Mouse (Mus musculus): ENCODE data around the gene Gm20388. TPM values are rescaled to one million over a fixed set of nuclear protein-coding genes. Genes with fewer than 3 reads are reported as not detected.

Gm20388 gene
- polyA plus RNA-seq, 1 experiment from 2014 or later = 8.3 TPM

- Histone ChIP-seq H3K9me3 (ENCODE audit: control insufficient read depth, low read length) (no peaks in the 10 kb centered on the region), H3K4me3 (ENCODE audit: low read depth, low read length) (no peak overlapping the region), H3K4me2 (ENCODE audit: low read length) (no peak overlapping the region), H3K27me3 (replicated peaks; ENCODE audit: control insufficient read depth, insufficient read depth, low read length) (no peaks in the 10 kb centered on the region), H3K36me3 (ENCODE audit: control insufficient read depth, insufficient read depth, low read length) (no peaks in the 10 kb centered on the region), H3K27ac (ENCODE audit: low read depth) (no peak overlapping the region), H3K9ac (ENCODE audit: low read length) (no peak overlapping the region), H3K4me1 (replicated peaks; ENCODE audit: control insufficient read depth, insufficient read depth, low read length) (peaks cover 3% of the 10 kb centered on the region; the same call in 1 of the 2 replicates)
- ATAC-seq (replicated peaks; ENCODE audit: low FRiP score, low TSS enrichment, low read depth) (no peak), DNase-seq (ENCODE audit: low spot score) (no peak)
- WGBS = 70% methylated on average over 1 of the region's 1 CpGs
Measured at GRCm38 (mm10) chr8:122852546-122852905, 2941.9 kb downstream of the Gm20388 start.

- H3K27me3 ChIP-seq (replicated peaks; ENCODE audit: control insufficient read depth, insufficient read depth, low read length) = no peaks in the 10 kb centered on the region
- H3K9ac ChIP-seq (ENCODE audit: low read length) = no peak overlapping the region
Measured at GRCm38 (mm10) chr8:122853340-122853771, 2942.7 kb downstream of the Gm20388 start.

GRCm38 (mm10) chr8:122854388-122854787 is 2943.7 kb downstream of the Gm20388 start:
- WGBS = 57% methylated on average over 7 of the region's 7 CpGs
- Histone ChIP-seq H3K27ac (ENCODE audit: low read depth) (no peak overlapping the region), H3K36me3 (ENCODE audit: control insufficient read depth, insufficient read depth, low read length) (no peaks in the 10 kb centered on the region), H3K9ac (ENCODE audit: low read length) (no peak overlapping the region), H3K4me2 (ENCODE audit: low read length) (no peak overlapping the region), H3K4me1 (replicated peaks; ENCODE audit: control insufficient read depth, insufficient read depth, low read length) (peaks cover 3% of the 10 kb centered on the region; the same call in 1 of the 2 replicates), H3K27me3 (replicated peaks; ENCODE audit: control insufficient read depth, insufficient read depth, low read length) (no peaks in the 10 kb centered on the region), H3K4me3 (ENCODE audit: low read depth, low read length) (no peak overlapping the region), H3K9me3 (ENCODE audit: control insufficient read depth, low read length) (no peaks in the 10 kb centered on the region)
- ATAC-seq (replicated peaks; ENCODE audit: low FRiP score, low TSS enrichment, low read depth) (no peak), DNase-seq (ENCODE audit: low spot score) (no peak)

More at GRCm38 (mm10) chr8:122853340-122853771, 2942.7 kb downstream of the Gm20388 start:
- H3K9me3 ChIP-seq (ENCODE audit: control insufficient read depth, low read length) = no peaks in the 10 kb centered on the region
- peaks cover 3% of the 10 kb centered on the region; the same call in 1 of the 2 replicates for H3K4me1 ChIP-seq (replicated peaks; ENCODE audit: control insufficient read depth, insufficient read depth, low read length)
- H3K4me3 ChIP-seq (ENCODE audit: low read depth, low read length) = no peak overlapping the region
- 27% methylated on average over 11 of the region's 11 CpGs for WGBS
- DNase-seq (ENCODE audit: low spot score) (no peak), ATAC-seq (replicated peaks; ENCODE audit: low FRiP score, low TSS enrichment, low read depth) (peak; percentile 60)
- no peak overlapping the region for H3K27ac ChIP-seq (ENCODE audit: low read depth)
- H3K36me3 ChIP-seq (ENCODE audit: control insufficient read depth, insufficient read depth, low read length) = no peaks in the 10 kb centered on the region
- H3K4me2 ChIP-seq (ENCODE audit: low read length) = no peak overlapping the region

- no peak overlapping the region for H3K27ac ChIP-seq (ENCODE audit: low read depth)
- WGBS = 86% methylated on average over 4 of the region's 4 CpGs
- no peaks in the 10 kb centered on the region for H3K27me3 ChIP-seq (replicated peaks; ENCODE audit: control insufficient read depth, insufficient read depth, low read length)
- no peak overlapping the region for H3K9ac ChIP-seq (ENCODE audit: low read length)
- ATAC-seq (replicated peaks; ENCODE audit: low FRiP score, low TSS enrichment, low read depth) (no peak), DNase-seq (ENCODE audit: low spot score) (no peak)
- no peak overlapping the region for H3K4me3 ChIP-seq (ENCODE audit: low read depth, low read length)
- no peaks in the 10 kb centered on the region for H3K9me3 ChIP-seq (ENCODE audit: control insufficient read depth, low read length)
- H3K4me1 ChIP-seq (replicated peaks; ENCODE audit: control insufficient read depth, insufficient read depth, low read length) = peaks cover 3% of the 10 kb centered on the region; the same call in 1 of the 2 replicates
- H3K36me3 ChIP-seq (ENCODE audit: control insufficient read depth, insufficient read depth, low read length) = no peaks in the 10 kb centered on the region
- H3K4me2 ChIP-seq (ENCODE audit: low read length) = no peak overlapping the region
Measured at GRCm38 (mm10) chr8:122855123-122855522, 2944.5 kb downstream of the Gm20388 start.

GRCm38 (mm10) chr8:122856288-122856687 is 2945.6 kb downstream of the Gm20388 start:
- Histone ChIP-seq H3K4me2 (ENCODE audit: low read length) (no peak overlapping the region), H3K27me3 (replicated peaks; ENCODE audit: control insufficient read depth, insufficient read depth, low read length) (no peaks in the 10 kb centered on the region), H3K9me3 (ENCODE audit: control insufficient read depth, low read length) (no peaks in the 10 kb centered on the region), H3K36me3 (ENCODE audit: control insufficient read depth, insufficient read depth, low read length) (no peaks in the 10 kb centered on the region), H3K27ac (ENCODE audit: low read depth) (no peak overlapping the region), H3K4me1 (replicated peaks; ENCODE audit: control insufficient read depth, insufficient read depth, low read length) (peaks cover 3% of the 10 kb centered on the region; the same call in 1 of the 2 replicates), H3K9ac (ENCODE audit: low read length) (no peak overlapping the region), H3K4me3 (ENCODE audit: low read depth, low read length) (no peak overlapping the region)
- ATAC-seq (replicated peaks; ENCODE audit: low FRiP score, low TSS enrichment, low read depth) (no peak), DNase-seq (ENCODE audit: low spot score) (no peak)
- WGBS = 73% methylated on average over 8 of the region's 8 CpGs

- H3K9ac ChIP-seq (ENCODE audit: low read length) = no peak overlapping the region
- ATAC-seq (replicated peaks; ENCODE audit: low FRiP score, low TSS enrichment, low read depth) = no peak
- H3K4me3 ChIP-seq (ENCODE audit: low read depth, low read length) = no peak overlapping the region
- no peak overlapping the region for H3K27ac ChIP-seq (ENCODE audit: low read depth)
- no peak for DNase-seq (ENCODE audit: low spot score)
- H3K27me3 ChIP-seq (replicated peaks; ENCODE audit: control insufficient read depth, insufficient read depth, low read length) = no peaks in the 10 kb centered on the region
- H3K9me3 ChIP-seq (ENCODE audit: control insufficient read depth, low read length) = peaks cover 7% of the 10 kb centered on the region; the same call in 1 of the 2 replicates
- WGBS = 55% methylated on average over 13 of the region's 13 CpGs
- H3K4me2 ChIP-seq (ENCODE audit: low read length) = no peak overlapping the region
- H3K36me3 ChIP-seq (ENCODE audit: control insufficient read depth, insufficient read depth, low read length) = no peaks in the 10 kb centered on the region
- no peaks in the 10 kb centered on the region for H3K4me1 ChIP-seq (replicated peaks; ENCODE audit: control insufficient read depth, insufficient read depth, low read length)
Measured at GRCm38 (mm10) chr8:122859843-122860242, 2949.2 kb downstream of the Gm20388 start.

GRCm38 (mm10) chr8:122864719-122865129 is 2954.1 kb downstream of the Gm20388 start:
- Histone ChIP-seq H3K27ac (ENCODE audit: low read depth) (no peak overlapping the region), H3K9ac (ENCODE audit: low read length) (no peak overlapping the region), H3K9me3 (ENCODE audit: control insufficient read depth, low read length) (peaks cover 15% of the 10 kb centered on the region), H3K4me2 (ENCODE audit: low read length) (peak overlapping the region; percentile 31), H3K4me1 (replicated peaks; ENCODE audit: control insufficient read depth, insufficient read depth, low read length) (no peaks in the 10 kb centered on the region), H3K27me3 (replicated peaks; ENCODE audit: control insufficient read depth, insufficient read depth, low read length) (no peaks in the 10 kb centered on the region), H3K4me3 (ENCODE audit: low read depth, low read length) (peak overlapping the region; percentile 10; the same call in 1 of the 2 replicates), H3K36me3 (ENCODE audit: control insufficient read depth, insufficient read depth, low read length) (no peaks in the 10 kb centered on the region)
- WGBS = 61% methylated on average over 25 of the region's 26 CpGs
- 0 out of 2 replicates have a peak, but pooled peaks have one; percentile 4 for ATAC-seq (replicated peaks; ENCODE audit: low FRiP score, low TSS enrichment, low read depth)
- DNase-seq (ENCODE audit: low spot score) = no peak

- ATAC-seq (replicated peaks; ENCODE audit: low FRiP score, low TSS enrichment, low read depth) (no peak), DNase-seq (ENCODE audit: low spot score) (no peak)
- peak overlapping the region; percentile 31 for H3K4me2 ChIP-seq (ENCODE audit: low read length)
- H3K36me3 ChIP-seq (ENCODE audit: control insufficient read depth, insufficient read depth, low read length) = no peaks in the 10 kb centered on the region
- H3K27ac ChIP-seq (ENCODE audit: low read depth) = no peak overlapping the region
- WGBS = 69% methylated on average over 10 of the region's 10 CpGs
- H3K9ac ChIP-seq (ENCODE audit: low read length) = no peak overlapping the region
- H3K27me3 ChIP-seq (replicated peaks; ENCODE audit: control insufficient read depth, insufficient read depth, low read length) = no peaks in the 10 kb centered on the region
- H3K4me3 ChIP-seq (ENCODE audit: low read depth, low read length) = peak overlapping the region; percentile 15; the same call in 1 of the 2 replicates
- peaks cover 15% of the 10 kb centered on the region for H3K9me3 ChIP-seq (ENCODE audit: control insufficient read depth, low read length)
- H3K4me1 ChIP-seq (replicated peaks; ENCODE audit: control insufficient read depth, insufficient read depth, low read length) = no peaks in the 10 kb centered on the region
Measured at GRCm38 (mm10) chr8:122865441-122865840, 2954.8 kb downstream of the Gm20388 start.

- 82% methylated on average over 8 of the region's 8 CpGs for WGBS
- Histone ChIP-seq H3K4me3 (ENCODE audit: low read depth, low read length) (no peak overlapping the region), H3K27me3 (replicated peaks; ENCODE audit: control insufficient read depth, insufficient read depth, low read length) (no peaks in the 10 kb centered on the region), H3K9ac (ENCODE audit: low read length) (no peak overlapping the region), H3K9me3 (ENCODE audit: control insufficient read depth, low read length) (peaks cover 15% of the 10 kb centered on the region), H3K27ac (ENCODE audit: low read depth) (no peak overlapping the region), H3K4me2 (ENCODE audit: low read length) (no peak overlapping the region), H3K4me1 (replicated peaks; ENCODE audit: control insufficient read depth, insufficient read depth, low read length) (no peaks in the 10 kb centered on the region), H3K36me3 (ENCODE audit: control insufficient read depth, insufficient read depth, low read length) (no peaks in the 10 kb centered on the region)
- DNase-seq (ENCODE audit: low spot score) (no peak), ATAC-seq (replicated peaks; ENCODE audit: low FRiP score, low TSS enrichment, low read depth) (no peak)
Measured at GRCm38 (mm10) chr8:122866231-122866630, 2955.6 kb downstream of the Gm20388 start.
